Mouse (Mus musculus): ENCODE data around the gene Ifitm3.

GRCm38 (mm10) chr7:141026740-141027098 is 16.1 kb upstream of the Ifitm3 start:
- no peak for TF ChIP-seq CTCF (IDR thresholded peaks at IDR 0.05; ENCODE audit: low read depth, low read length)
- TF ChIP-seq POLR2A (IDR thresholded peaks at IDR 0.05; ENCODE audit: borderline replicate concordance, low read depth, low read length): no peak
